Mouse (Mus musculus) embryo, embryonic 11.5 days (tissue): ENCODE measurements around the gene Ifna12.
"Not testable (repeated sequence)": the region's sequence is repeated elsewhere in the genome, so short reads cannot be mapped to it uniquely, and the experiment has no call there.

Experiments used
- DNase-seq: peaks from one replicate; pipeline ENCODE4 v3.0.0-alpha.2; 2012; ENCODE audit warnings: low read depth, low spot score

Gene Ifna12

GRCm38 (mm10) chr4:88603276-88603675 lies at the start of gene Ifna12:
Gene Ifna12 (minus strand): TSS chr4:88603376.
- DNase-seq, result no peak

GRCm38 (mm10) chr4:88644359-88644758 lies 41.2 kb upstream of the Ifna12 start, which contains the start of gene Ifna13:
Gene Ifna13 (minus strand): TSS chr4:88644459.
- DNase-seq, result no peak

- DNase-seq, result peak; percentile 8
Observed at GRCm38 (mm10) chr4:88642526-88642925, 39.4 kb upstream of the Ifna12 start.

- DNase-seq, result peak; percentile 100
Observed at GRCm38 (mm10) chr4:88641077-88641831, 38.1 kb upstream of the Ifna12 start.

- DNase-seq, result no peak
Observed at GRCm38 (mm10) chr4:88640704-88641076, 37.5 kb upstream of the Ifna12 start.

- DNase-seq, result no peak
Observed at GRCm38 (mm10) chr4:88634311-88634710, 31.1 kb upstream of the Ifna12 start, which contains the start of gene C87499. Gene C87499 (minus strand): TSS chr4:88634411.

- no peak for DNase-seq
Observed at GRCm38 (mm10) chr4:88592285-88592684, 10.9 kb downstream of the Ifna12 start, which contains the start of gene Ifna9. Gene Ifna9 (minus strand): TSS chr4:88592385.

- DNase-seq, result no peak
Observed at GRCm38 (mm10) chr4:88571698-88572097, 31.5 kb downstream of the Ifna12 start, which contains the start of gene Ifna14. Gene Ifna14 (minus strand): TSS chr4:88571798.

- DNase-seq, result no peak
Observed at GRCm38 (mm10) chr4:88561791-88562190, 41.4 kb downstream of the Ifna12 start.

- not testable (repeated sequence) for DNase-seq
Observed at GRCm38 (mm10) chr4:88558145-88558544, 45.0 kb downstream of the Ifna12 start, which contains the start of gene Ifna15. Gene Ifna15 (minus strand): TSS chr4:88558245.
